In the genomic region with DNA sequence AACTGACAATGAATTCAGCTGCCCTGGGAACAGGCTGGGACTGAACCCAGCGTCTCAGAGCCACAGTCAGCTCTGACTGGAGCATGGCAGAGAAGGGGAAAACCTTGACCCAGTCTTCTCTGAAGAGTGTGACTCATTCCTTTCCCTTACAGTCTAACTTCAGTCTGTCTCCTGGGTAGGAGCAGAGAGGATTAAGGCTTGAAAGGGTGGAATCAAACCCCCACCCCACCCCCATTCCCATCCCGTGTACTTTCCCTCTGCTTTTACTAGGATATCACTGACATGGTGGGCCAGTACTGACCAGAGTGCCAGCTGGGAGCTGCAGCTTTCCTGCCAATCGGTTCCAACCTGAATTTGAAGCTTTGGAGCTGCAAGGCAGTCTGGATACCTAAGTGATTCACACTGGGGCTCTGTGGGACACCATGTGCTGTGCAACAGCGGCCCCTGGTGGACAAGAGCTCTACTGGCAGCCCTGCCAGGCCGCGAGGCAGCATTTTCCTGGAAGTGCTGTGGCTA, we compare ENCODE assay signal across 8 mouse cellular contexts.
DNase-seq lines count a peak whose midpoint lies in the region; ATAC-seq and TF ChIP-seq lines count a peak whose summit lies in the region.

No protein-coding gene starts in this region.

- H3K4me3 ChIP-seq in forebrain, embryonic 10.5 days, result no peak overlapping the region
- no peak overlapping the region for H3K4me3 ChIP-seq in heart, embryonic 16.5 days (ENCODE audit: low read length)
- no peak overlapping the region for H3K4me3 ChIP-seq in liver, embryonic 13.5 days (replicated peaks)
- no peak overlapping the region for H3K4me3 ChIP-seq in neural tube, embryonic 12.5 days
- no peak overlapping the region for H3K4me3 ChIP-seq in stomach, postnatal 0 days (ENCODE audit: low read depth, low read length)

- peak; percentile 22 for DNase-seq in c-Kit-negative CD71-positive TER-119-positive erythroid progenitor cells, embryonic 14.5 days (ENCODE audit: low read depth, low spot score)
- DNase-seq in forebrain, embryonic 10.5 days (ENCODE audit: extremely low spot score, low spot score), result peak; percentile 84
- DNase-seq in kidney, postnatal 25 days, result peak; percentile 84 to 88
- DNase-seq in liver, embryonic 13.5 days, result peak; percentile 36
- peak; percentile 88 for DNase-seq in stomach, postnatal 0 days (ENCODE audit: low spot score)

- peaks cover 8% of the 10 kb centered on the region for H3K4me1 ChIP-seq in forebrain, embryonic 10.5 days
- no peaks in the 10 kb centered on the region for H3K4me1 ChIP-seq in heart, embryonic 16.5 days (ENCODE audit: control insufficient read depth, insufficient read depth, low read length)
- no peaks in the 10 kb centered on the region for H3K4me1 ChIP-seq in liver, embryonic 13.5 days (replicated peaks)
- H3K4me1 ChIP-seq in neural tube, embryonic 12.5 days, result no peaks in the 10 kb centered on the region
- no peaks in the 10 kb centered on the region for H3K4me1 ChIP-seq in stomach, postnatal 0 days (replicated peaks; ENCODE audit: control insufficient read depth, insufficient read depth)

- no peak for TF ChIP-seq EP300 in stomach, postnatal 0 days (optimal IDR thresholded peaks at IDR 0.05)

- peaks cover 20% of the 10 kb centered on the region; the same call in 1 of the 2 replicates for H3K27me3 ChIP-seq in forebrain, embryonic 10.5 days (ENCODE audit: poor library complexity, severe bottlenecking)
- H3K27me3 ChIP-seq in heart, embryonic 16.5 days (ENCODE audit: control insufficient read depth, insufficient read depth, low read length), result no peaks in the 10 kb centered on the region
- no peaks in the 10 kb centered on the region for H3K27me3 ChIP-seq in liver, embryonic 13.5 days
- no peaks in the 10 kb centered on the region for H3K27me3 ChIP-seq in neural tube, embryonic 12.5 days (replicated peaks)
- H3K27me3 ChIP-seq in stomach, postnatal 0 days (ENCODE audit: control insufficient read depth, insufficient read depth, low read length), result no peaks in the 10 kb centered on the region

- peak; percentile 99 for TF ChIP-seq CTCF in stomach, postnatal 0 days (IDR thresholded peaks at IDR 0.05; ENCODE audit: low read depth)

- H3K4me2 ChIP-seq in heart, embryonic 16.5 days (ENCODE audit: low read depth, low read length), result no peak overlapping the region
- H3K4me2 ChIP-seq in liver, embryonic 13.5 days, result no peak overlapping the region
- no peak overlapping the region for H3K4me2 ChIP-seq in neural tube, embryonic 12.5 days (replicated peaks)
- H3K4me2 ChIP-seq in stomach, postnatal 0 days (replicated peaks; ENCODE audit: low read depth), result no peak overlapping the region

- ATAC-seq in CD4-positive, CD25-positive, alpha-beta regulatory T cell, adult 4 months, result peak; percentile 75
- ATAC-seq in heart, embryonic 16.5 days (replicated peaks; ENCODE audit: extremely low read depth, insufficient read depth, low FRiP score), result peak; percentile 81
- ATAC-seq in liver, embryonic 13.5 days (ENCODE audit: low read depth), result peak; percentile 36; the same call in 1 of the 2 replicates
- peak; percentile 92 for ATAC-seq in neural tube, embryonic 12.5 days (ENCODE audit: low FRiP score, low read depth)
- ATAC-seq in stomach, postnatal 0 days (ENCODE audit: low FRiP score, low TSS enrichment), result peak; percentile 92

- H3K36me3 ChIP-seq in forebrain, embryonic 10.5 days (replicated peaks), result no peaks in the 10 kb centered on the region
- no peaks in the 10 kb centered on the region for H3K36me3 ChIP-seq in heart, embryonic 16.5 days (ENCODE audit: control insufficient read depth, insufficient read depth)
- H3K36me3 ChIP-seq in liver, embryonic 13.5 days, result no peaks in the 10 kb centered on the region; the same call in 1 of the 2 replicates
- no peaks in the 10 kb centered on the region for H3K36me3 ChIP-seq in neural tube, embryonic 12.5 days
- no peaks in the 10 kb centered on the region for H3K36me3 ChIP-seq in stomach, postnatal 0 days (ENCODE audit: control insufficient read depth, insufficient read depth, low read length)

- H3K27ac ChIP-seq in forebrain, embryonic 10.5 days, result peak overlapping the region; percentile 36; the same call in 1 of the 2 replicates
- no peak overlapping the region for H3K27ac ChIP-seq in heart, embryonic 16.5 days (ENCODE audit: low read length)
- no peak overlapping the region for H3K27ac ChIP-seq in liver, embryonic 13.5 days
- H3K27ac ChIP-seq in neural tube, embryonic 12.5 days, result no peak overlapping the region
- H3K27ac ChIP-seq in stomach, postnatal 0 days (replicated peaks), result no peak overlapping the region

- no peaks in the 10 kb centered on the region for H3K9me3 ChIP-seq in forebrain, embryonic 10.5 days
- H3K9me3 ChIP-seq in heart, embryonic 16.5 days (replicated peaks; ENCODE audit: control insufficient read depth, low read length), result no peaks in the 10 kb centered on the region
- no peaks in the 10 kb centered on the region for H3K9me3 ChIP-seq in liver, embryonic 13.5 days (replicated peaks)
- H3K9me3 ChIP-seq in neural tube, embryonic 12.5 days, result no peaks in the 10 kb centered on the region
- no peaks in the 10 kb centered on the region for H3K9me3 ChIP-seq in stomach, postnatal 0 days (ENCODE audit: control insufficient read depth, low read length)

- no peak overlapping the region for H3K9ac ChIP-seq in heart, embryonic 16.5 days (ENCODE audit: low read length)
- no peak overlapping the region for H3K9ac ChIP-seq in liver, embryonic 13.5 days
- no peak overlapping the region for H3K9ac ChIP-seq in neural tube, embryonic 12.5 days
- H3K9ac ChIP-seq in stomach, postnatal 0 days (ENCODE audit: low read length), result no peak overlapping the region

- 8% methylated on average over 6 of the region's 6 CpGs for WGBS in forebrain, embryonic 10.5 days
- 12% methylated on average over 6 of the region's 6 CpGs for whole genome bisulfite sequencing in heart, embryonic 16.5 days
- 13% methylated on average over 6 of the region's 6 CpGs for WGBS in liver, embryonic 13.5 days (ENCODE audit: insufficient replicate concordance)
- 10% methylated on average over 6 of the region's 6 CpGs for WGBS in neural tube, embryonic 12.5 days
- 8% methylated on average over 6 of the region's 6 CpGs for WGBS in stomach, postnatal 0 days

Comparison
In these comparisons a context has a peak if more than half of its experiments do, and no peak if none do; other contexts are left out.
1. ATAC-seq: peak in every context shown above with its lines; median percentile 92 in neural tube, embryonic 12.5 days; 92 in stomach, postnatal 0 days; 81 in heart, embryonic 16.5 days; 75 in CD4-positive, CD25-positive, alpha-beta regulatory T cell, adult 4 months; 36 in liver, embryonic 13.5 days.
2. DNase-seq: peak in every context shown above with its lines; median percentile 88 in stomach, postnatal 0 days; 86 in kidney, postnatal 25 days; 84 in forebrain, embryonic 10.5 days; 36 in liver, embryonic 13.5 days; 22 in c-Kit-negative CD71-positive TER-119-positive erythroid progenitor cells, embryonic 14.5 days.